Mouse (Mus musculus) large intestine, adult 2 months (tissue): ENCODE results near the gene Mlycd. TPM values are rescaled to one million over a fixed set of nuclear protein-coding genes. Genes with fewer than 3 reads are reported as not detected.

Experiments used
- DNase-seq: peaks from one replicate; pipeline ENCODE4 v3.0.0-alpha.2; 2012; ENCODE audit warnings: low read depth, low spot score
- WGBS: fragments of 180-500 bp; shearing (Covaris S2); methylation state at CpG from one replicate; pipeline ENCODE4 v1.1.7; 2018; 5-methylcytosine and 5-hydroxymethylcytosine counted together
- polyA plus RNA-seq: library from polyadenylated mRNA; depleted of rRNA; stranded (reverse); fragments of >200 nt; gene quantifications from 2 replicates; pipeline ENCODE4 v1.2.3, GENCODE M21; 2012; rRNA removed

Gene Mlycd
- polyA plus RNA-seq, 1 experiment, result 23.2 TPM

DNA sequence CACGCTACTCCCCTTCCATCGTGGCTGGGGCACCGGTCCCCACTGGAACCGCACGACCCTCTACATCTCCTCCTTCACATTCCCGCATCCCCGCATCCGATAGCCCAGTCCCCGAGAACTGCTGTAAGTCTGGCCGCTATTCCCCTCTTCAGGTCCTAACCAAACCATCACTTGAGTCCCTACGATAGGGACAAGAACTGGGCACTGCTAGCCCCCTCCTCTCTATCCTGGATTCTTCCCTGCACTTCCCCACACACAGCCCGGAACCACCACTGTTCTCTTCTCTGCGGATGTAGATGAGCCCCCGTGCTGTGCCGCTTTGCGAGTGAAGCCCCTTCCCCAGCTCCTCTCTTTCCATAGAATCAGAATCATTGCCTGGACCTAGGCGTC lies 53.1 kb downstream of the Mlycd start:
- 10% methylated on average over 17 of the region's 17 CpGs for WGBS
- DNase-seq, result no peak

GRCm38 (mm10) chr8:119449627-119450026 lies 54.9 kb downstream of the Mlycd start:
- no peak for DNase-seq
- 74% methylated on average over 12 of the region's 12 CpGs for WGBS

GRCm38 (mm10) chr8:119451131-119451530 lies 56.5 kb downstream of the Mlycd start:
- no peak for DNase-seq
- WGBS, result 83% methylated on average over 4 of the region's 4 CpGs

DNA sequence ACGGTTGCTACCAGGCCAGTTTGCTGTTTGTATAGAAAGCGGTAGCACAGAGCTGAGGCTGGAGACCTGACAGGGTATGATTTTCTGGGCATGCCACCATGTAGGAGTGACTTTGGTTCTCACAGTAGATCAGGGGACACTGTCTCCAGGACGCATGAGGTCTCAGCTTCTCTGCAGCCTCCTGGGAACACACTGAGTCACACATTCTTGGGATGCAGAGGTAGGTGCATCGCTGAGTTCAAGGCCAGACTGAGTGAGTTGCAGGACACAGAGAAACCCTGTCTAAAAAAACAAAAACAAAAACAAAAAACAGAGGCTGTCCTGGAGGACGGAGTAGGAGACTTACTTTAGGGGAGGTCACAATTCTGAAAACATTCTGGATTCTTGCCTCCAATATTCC lies 58.2 kb downstream of the Mlycd start:
- no peak for DNase-seq
- WGBS, result 85% methylated on average over 5 of the region's 5 CpGs

DNA sequence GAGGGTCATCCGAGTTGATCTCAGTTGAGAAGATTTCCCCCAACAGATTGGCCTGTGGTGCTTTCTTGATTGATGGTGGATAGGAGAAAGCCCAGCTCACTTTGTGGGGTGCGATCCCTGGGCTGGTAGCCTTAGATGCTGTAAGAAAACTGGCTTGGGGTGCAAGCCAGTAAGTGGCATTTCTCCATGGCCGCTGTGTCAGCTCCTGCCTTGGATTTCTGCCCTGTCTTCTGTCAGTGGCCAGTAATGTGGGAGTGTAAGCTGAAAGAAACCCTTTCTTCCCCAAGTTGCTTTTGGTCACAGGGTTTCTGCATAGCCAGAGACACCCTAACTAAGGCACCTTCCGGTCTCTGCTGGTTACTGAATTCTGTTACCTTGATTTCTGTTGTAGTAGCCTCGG lies 61.4 kb downstream of the Mlycd start:
- no peak for DNase-seq
- 81% methylated on average over 5 of the region's 5 CpGs for WGBS

- DNase-seq, result no peak
- 20% methylated on average over 16 of the region's 16 CpGs for WGBS
These were observed 65.0 kb downstream of the Mlycd start for GRCm38 (mm10) chr8:119459724-119460123.

Other genes starting within 250 kb of the Mlycd start
- 92.3 and 106 TPM in 2 replicates for gene Hsbp1, start 50.4 kb upstream of the Mlycd start, polyA plus RNA-seq
- 55.2 and 117 TPM in 2 replicates for gene Osgin1, start 39.2 kb downstream of the Mlycd start, polyA plus RNA-seq
- gene Necab2, start 51.8 kb downstream of the Mlycd start, polyA plus RNA-seq, result 0.63 and 0.90 TPM in 2 replicates
- 0.62 and 2.0 TPM in 2 replicates for gene Slc38a8, start 106.8 kb downstream of the Mlycd start, polyA plus RNA-seq
- 54.3 and 69.2 TPM in 2 replicates for gene Mbtps1, start 163.9 kb downstream of the Mlycd start, polyA plus RNA-seq
- gene Hsdl1, start 180.3 kb downstream of the Mlycd start, polyA plus RNA-seq, result 19.1 and 23.9 TPM in 2 replicates
- 3.5 and 7.3 TPM in 2 replicates for gene Dnaaf1, start 180.4 kb downstream of the Mlycd start, polyA plus RNA-seq
- 19.2 and 21.5 TPM in 2 replicates for gene Taf1c, start 210.3 kb downstream of the Mlycd start, polyA plus RNA-seq
- gene Adad2, start 217.9 kb downstream of the Mlycd start, polyA plus RNA-seq, result 0.12 and 0.62 TPM in 2 replicates
- gene Kcng4, start 240.8 kb downstream of the Mlycd start, polyA plus RNA-seq, result 0.86 and 0.89 TPM in 2 replicates